Mouse (Mus musculus): ENCODE data around the gene Slc16a11. TPM values are rescaled to one million over a fixed set of nuclear protein-coding genes. Genes with fewer than 3 reads are reported as not detected.

Gene Slc16a11
- total RNA-seq, 2 experiments from 2014 or later: not detected

DNA sequence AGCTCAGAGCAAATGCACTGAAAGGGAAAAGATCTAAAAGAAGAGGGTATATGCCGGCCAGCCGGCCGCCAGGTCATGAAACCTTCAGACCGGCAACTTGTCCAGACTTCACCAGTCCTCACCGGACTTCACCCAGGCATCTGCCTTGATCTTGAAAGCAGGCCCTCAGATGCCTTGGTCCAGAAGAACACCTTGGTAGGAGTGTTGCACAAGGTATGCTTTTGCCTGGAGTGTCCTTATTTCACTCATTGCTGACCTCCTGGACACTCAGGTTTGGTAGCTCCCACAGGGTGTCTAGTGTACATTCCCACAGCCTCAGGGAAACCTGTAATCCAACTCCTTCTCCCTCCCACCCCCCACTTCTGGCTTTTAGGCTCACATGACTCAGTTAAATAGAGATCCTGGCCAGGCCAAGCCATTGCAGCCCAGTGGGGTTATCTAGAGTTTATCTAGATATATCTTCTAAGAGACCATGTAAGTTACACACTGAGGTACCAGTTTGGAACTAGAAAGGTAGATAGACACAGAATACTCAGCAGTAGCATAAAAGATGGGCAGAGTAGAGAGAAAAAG is 12.4 kb upstream of the Slc16a11 start:
- no peak for DNase-seq (ENCODE audit: low spot score in 2 of 2)

DNA sequence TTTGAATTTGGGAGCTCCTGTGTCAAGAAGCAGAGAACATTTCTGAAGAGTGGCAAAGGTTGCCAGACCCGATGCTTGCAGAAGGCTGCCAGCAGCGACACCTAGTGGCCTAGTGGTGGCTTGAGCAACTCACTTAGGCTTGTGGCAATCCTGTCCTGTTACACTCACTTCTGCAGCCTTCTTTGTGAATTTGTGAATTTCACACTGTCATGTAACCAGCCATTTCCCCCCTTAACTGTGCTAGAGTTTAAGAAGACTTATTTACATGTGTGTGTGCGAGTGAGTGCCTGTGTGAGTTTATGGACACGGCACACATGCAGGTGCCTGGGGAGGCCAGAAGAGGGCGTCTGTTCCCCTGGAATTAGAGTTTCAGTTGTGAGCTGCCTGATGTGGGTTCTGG is 10.9 kb upstream of the Slc16a11 start:
- DNase-seq (ENCODE audit: low spot score in 2 of 2): peak; percentile 67 to 85

- no peak for DNase-seq (ENCODE audit: low spot score in 2 of 2)
Measured at GRCm38 (mm10) chr11:70206801-70207200, 5.8 kb upstream of the Slc16a11 start.

DNA sequence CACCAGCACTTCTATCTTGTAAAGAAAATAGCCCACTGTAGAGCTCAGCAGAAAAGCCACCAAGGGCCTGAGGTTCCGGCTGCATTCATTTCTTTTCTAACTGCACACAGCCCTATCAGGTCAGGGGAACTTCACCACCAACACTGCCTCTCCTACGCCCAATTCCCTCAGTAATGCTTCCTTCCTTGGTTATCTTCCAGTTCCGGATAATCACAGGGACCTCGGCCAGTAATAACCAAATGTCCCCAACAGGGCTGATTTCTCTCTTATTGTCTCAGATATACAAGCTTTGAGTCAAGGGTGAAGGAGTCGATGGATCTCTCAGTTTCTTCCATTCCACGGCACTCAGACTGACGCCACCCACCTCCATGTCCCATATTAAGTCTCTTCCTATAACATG is 5.3 kb upstream of the Slc16a11 start:
- DNase-seq (ENCODE audit: low spot score in 2 of 2): no peak

- no peak for DNase-seq (ENCODE audit: low spot score in 2 of 2)
Measured at GRCm38 (mm10) chr11:70208778-70209388, 3.7 kb upstream of the Slc16a11 start.

DNA sequence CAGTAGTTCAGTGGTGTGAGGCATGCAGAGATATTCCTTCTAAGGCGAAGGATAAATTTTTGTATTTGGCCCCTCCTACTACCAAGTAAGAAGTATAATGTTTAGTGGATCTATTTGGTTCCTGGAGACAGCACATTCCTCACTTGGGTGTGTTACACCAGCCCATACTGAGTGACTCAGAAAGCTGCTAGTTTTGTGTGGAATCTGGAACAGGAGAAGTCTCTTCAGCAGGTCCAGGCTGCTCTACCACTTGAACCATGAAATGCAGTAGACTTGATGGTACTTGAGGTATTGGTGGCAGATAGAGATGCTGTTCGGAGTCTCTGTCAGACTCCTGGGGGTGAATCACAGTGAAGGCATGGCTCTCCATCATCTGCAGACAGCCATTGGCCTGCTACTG is 1.9 kb upstream of the Slc16a11 start:
- no peak for DNase-seq (ENCODE audit: low spot score in 2 of 2)

DNA sequence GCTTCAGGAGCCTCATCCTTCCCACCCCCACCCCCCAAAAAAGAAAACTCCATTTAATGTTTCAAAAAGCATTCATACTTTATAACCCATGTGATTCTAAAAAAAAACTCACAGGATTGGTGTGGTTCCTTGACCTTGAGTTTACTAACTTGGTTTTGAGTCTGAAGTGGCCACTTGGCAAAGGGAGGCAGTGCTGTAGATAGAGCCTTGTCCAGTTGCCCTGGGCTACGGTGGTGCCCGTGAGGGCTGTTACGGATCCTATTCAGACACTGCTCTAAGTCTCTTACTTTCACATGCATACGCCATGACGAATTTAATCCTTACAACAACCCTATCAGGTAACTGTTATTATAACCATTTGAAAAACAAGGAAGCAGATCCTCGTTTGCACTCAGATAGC is 580 bp upstream of the Slc16a11 start:
- DNase-seq (ENCODE audit: low spot score in 2 of 2): no peak

DNA sequence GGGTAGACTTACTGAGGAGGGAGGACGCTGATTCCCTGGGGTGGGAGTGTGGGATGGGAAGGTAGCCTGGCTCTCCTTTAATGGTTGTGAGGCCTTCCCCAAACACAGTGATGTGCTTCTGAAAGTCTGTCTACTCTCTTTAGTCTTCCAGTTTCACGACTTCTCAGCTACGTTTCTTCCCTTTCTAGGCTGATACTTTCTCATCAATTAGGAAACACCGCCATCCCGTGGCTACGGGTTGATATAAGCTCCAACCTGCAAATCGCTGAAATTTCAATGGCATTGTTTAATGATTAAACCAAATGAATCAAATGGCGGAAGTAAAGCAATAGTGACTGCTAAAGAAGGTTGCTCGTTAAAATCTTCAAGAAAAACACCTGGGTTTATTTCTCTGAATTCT is 344 bp downstream of the Slc16a11 start:
- peak in 1 of 2 experiments; percentile 60 for DNase-seq (ENCODE audit: low spot score in 2 of 2)

GRCm38 (mm10) chr11:70213736-70214135 is 1.2 kb downstream of the Slc16a11 start:
- DNase-seq (ENCODE audit: low spot score in 2 of 2): no peak

DNA sequence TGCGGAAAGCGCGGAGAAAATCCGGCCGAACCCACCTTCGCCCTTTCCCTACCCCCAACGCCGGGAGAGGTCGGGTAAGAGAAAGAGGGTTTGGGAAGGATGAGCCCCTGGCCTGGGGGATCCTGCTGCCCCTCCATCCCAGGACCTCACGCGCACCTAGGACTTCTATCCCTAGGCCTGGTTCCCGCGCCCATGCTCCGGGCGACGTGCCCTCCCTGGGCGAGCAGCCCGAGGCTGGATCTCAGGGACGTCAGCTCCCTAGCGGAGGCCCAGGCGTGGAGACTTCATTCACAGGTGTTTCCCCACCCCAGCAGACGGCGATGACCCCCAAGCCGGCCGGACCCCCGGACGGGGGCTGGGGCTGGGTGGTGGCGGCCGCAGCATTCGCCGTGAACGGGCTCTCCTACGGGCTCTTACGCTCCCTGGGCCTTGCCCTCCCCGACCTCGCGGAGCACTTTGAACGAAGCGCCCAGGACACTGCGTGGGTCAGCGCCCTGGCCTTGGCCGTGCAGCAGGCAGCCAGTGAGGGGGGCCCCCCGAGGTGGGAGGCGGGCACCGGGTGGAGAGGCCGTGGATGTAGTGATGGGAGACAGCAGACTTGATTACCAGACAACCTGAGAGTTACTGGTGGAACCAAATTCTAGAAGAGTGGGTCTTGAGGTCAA is 1.8 kb downstream of the Slc16a11 start:
- no peak for DNase-seq (ENCODE audit: low spot score in 2 of 2)

DNA sequence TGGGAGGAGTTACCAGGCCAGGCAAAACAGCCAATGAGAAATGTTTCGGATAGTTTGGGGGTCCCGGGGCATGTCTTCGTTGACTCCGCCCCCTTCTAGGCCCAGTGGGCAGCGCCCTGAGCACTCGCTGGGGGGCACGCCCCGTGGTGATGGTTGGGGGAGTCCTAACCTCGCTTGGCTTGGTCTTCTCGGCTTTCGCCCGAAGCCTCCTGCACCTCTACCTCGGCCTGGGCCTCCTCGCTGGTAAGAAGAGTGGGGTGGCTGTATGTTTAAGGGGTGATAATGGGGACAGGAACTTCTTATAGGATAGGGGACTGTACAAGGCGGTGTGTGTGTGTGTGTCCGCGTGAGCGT is 2.3 kb downstream of the Slc16a11 start:
- DNase-seq (ENCODE audit: low spot score in 2 of 2): no peak

GRCm38 (mm10) chr11:70215301-70215700 is 2.7 kb downstream of the Slc16a11 start:
- no peak for DNase-seq (ENCODE audit: low spot score in 2 of 2)

DNA sequence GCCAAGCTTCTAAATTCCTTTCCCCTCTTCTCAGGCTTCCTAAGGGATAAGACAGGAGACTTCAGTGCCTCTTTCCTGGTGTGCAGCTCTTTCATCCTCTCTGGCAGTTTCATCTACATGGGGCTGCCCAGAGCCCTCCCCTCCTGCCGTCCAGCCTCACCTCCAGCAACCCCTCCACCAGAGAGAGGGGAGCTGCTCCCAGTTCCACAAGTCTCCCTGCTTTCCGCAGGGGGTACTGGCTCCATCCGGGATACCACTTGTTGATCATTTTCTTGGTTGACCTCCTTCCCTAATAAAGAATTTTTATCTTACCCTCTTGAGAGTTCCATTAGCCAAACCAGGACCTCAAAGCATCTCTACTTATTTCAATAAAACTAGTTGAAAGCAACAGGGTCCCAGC is 3.6 kb downstream of the Slc16a11 start:
- no peak for DNase-seq (ENCODE audit: low spot score in 2 of 2)

DNA sequence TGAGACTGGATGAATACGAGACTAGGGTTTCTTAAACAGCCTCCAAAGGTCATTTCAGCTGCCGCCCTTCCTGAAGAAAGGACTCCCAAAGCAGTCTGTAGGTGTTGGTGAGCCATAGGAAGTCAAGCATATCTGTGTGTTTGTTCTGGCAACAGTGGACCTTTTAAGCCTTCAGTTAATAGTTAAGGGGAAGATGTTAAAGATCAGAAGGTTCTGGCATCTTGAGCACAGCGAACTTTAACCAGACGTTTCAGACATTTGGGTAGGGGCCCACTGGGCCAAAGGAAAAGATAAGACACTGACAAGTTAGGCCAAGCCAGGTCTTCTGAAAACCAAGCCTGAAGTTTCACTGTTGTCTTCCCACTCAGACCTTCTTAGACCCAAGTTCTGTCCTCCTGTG is 5.5 kb downstream of the Slc16a11 start:
- DNase-seq (ENCODE audit: low spot score in 2 of 2): no peak

- DNase-seq (ENCODE audit: low spot score in 2 of 2): no peak
Measured at GRCm38 (mm10) chr11:70218741-70219470, 6.4 kb downstream of the Slc16a11 start.

GRCm38 (mm10) chr11:70219873-70220272 is 7.3 kb downstream of the Slc16a11 start:
- DNase-seq (ENCODE audit: low spot score in 2 of 2): no peak

DNA sequence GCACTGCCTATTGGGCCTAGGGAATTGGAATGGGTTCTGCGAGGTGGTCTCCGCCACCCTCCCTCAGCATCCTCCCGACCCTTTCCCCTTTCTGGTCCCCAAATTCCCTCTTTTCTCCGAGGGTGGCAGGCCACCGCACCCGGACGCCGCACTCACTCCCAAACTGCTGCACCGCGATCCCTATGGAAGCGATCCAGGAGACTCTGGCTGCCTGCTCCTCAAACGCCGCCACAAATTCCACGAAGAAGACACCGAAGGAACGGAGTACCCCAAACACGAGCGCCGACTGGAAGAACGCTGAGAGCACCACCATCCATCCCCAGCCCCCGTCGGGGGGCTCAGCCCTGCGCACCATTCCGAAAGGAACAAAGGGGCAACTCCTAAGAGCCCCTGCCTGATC is 7.8 kb downstream of the Slc16a11 start:
- no peak for DNase-seq (ENCODE audit: low spot score in 2 of 2)

DNA sequence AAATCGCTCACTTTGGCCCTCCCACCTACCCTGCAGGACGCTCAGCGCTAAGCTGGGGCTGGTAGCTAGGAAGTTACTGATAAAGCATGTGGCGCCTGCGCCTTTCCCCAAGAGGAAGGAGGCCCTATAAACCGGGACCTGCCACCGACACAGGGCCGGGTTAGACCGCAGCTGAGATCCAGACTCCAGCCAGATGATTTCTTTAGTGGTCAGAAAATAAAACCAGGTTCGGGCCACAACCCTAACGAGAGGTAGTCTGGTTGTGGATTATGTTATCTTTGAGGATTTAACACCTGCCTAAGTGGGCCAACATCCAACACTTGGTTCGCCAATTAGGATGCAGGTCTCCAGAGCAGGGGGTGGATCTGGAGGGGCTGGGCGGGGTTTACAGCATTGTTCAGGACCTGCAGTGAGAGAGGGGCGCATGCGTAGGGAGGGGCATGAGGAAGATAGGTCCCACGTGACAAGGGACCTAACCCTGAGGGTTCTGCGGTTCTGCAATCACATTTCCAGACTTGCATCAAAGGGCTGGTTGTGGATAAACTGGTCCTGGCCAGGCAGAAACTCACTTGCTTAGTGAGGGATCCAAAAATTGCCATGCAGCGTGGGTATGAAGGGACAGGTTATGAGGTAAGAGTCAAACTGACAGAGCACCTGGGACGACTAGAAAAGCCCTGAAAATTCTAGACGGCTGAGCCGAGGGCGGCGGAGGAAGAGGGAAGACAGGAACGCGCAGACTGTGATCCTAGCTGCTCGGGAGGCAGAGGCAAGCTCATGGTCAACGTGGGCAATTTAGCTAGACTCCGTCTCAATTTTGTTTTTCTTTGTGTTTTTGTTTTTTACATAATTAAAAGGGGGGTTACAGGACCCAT is 8.4 kb downstream of the Slc16a11 start, which contains the start of gene Slc16a13:
Gene Slc16a13, minus strand, starts transcription at position 334 of the 872 bp plus-strand sequence.
- peak in 1 of 2 experiments; percentile 81 for DNase-seq (ENCODE audit: low spot score in 2 of 2)

DNA sequence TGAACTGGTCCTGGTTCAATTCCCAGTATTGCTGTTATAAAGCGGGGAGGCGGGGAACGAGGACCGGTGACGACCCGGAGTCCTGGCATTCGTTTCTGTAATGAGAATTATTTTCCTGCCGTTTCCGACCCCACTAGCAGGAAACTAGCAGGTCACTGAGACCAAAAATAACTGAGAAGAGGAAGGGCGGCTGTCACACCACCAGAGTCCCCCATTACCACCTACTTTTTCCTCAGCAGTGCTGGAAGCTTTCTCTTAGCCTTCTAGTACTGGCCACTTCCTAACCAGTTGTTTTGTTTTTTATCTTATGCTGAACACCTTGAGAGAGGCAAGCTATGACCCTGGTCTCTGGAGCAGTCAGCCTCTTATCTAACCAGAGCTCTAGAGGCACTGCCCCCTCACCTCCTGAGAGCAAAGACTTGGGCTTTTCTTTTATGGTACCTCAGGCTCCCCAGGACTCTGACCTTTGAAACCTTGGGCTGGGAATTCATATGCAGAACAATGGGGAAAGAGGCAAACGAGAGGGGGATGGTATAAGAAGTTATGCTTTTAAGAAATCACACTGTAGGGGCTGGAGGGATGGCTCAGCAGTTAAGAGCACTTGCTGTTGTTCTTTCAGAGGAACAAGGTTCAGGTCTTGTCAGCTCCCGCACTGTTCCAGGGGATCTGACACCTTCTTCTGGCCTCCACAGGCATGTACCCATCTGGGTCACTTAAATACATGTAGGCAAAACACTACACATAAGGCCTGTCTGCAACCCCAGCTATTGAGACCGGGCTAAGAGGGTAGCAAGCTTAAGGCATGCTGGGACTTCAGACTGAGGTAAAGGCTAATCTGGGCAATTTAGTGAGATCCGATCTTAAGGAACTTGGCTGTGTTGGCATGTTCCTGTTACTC is 9.3 kb downstream of the Slc16a11 start:
- no peak for DNase-seq (ENCODE audit: low spot score in 2 of 2)

DNA sequence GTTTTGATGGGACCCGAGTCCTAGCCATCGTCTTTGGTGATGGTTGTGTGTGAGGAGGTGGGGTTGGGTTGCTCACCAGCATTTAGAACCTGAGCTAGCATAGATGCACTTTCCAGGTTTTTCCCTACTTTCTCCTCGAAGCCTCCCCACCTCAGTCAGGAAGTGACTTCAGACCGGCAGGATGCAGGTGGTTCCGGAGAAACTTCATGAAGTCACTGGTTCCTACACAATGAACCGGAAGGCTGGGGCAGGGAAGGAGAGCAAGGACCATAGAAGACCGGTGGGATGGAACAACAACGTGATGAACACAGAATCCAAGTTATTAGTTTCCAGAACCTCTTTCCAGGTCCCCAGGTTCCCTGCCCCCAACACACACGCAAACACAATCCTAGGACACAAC is 11.2 kb downstream of the Slc16a11 start:
- no peak for DNase-seq (ENCODE audit: low spot score in 2 of 2)
